ENCODE assay signal across 8 mouse cellular contexts in the genomic region with DNA sequence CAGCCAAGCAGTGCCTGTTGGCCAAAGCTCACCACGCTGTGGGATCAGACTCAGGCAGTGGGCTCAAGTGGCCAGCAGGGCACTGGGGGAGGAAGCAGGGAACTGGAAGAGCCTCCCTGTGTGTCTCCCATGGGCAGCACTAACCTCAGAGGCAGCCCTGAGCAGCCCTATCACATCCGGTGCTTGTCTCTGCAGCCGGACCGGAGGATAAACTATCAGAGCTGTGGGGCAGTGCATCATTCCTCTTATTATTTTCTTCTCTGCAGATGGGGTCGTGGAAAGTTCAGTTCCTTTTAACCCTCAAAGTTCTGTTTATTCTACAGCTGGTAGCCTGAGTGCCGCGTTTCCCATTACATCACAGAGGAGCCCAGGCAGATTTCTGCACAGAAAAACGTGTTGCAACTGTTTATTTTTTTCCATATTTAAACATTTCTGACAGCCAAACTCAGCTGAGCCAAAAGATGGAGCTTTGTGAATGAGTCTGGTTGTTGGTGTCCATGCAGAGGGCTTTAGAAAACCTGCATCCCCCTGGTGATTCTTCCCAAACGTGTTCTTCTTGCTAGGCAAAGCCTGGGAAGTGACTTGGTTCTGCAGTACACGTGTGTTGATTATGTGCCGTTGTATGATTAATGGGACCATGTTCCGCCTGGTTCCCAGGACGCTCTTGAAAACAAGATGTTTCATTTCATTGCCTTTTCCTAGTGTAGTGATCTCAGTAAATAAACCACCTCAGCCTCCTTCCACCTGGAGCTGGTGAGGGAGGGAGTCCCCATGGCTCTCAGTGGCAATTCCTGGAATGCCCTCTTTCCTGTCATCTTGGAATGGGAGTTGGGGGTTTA.
DNase-seq lines count a peak whose midpoint lies in the region; ATAC-seq and TF ChIP-seq lines count a peak whose summit lies in the region.

No protein-coding gene starts in this region.

- peak; percentile 50 for DNase-seq in Muller cell, postnatal 12 days (ENCODE audit: inconsistent ontology term)
- peak; percentile 55 to 56 for DNase-seq in kidney, postnatal 36 days
- DNase-seq in lung, postnatal 4 days: peak; percentile 79 to 91
- DNase-seq in urinary bladder, postnatal 25 days (ENCODE audit: low spot score): no peak
- DNase-seq in cerebellum, adult 2 months: no peak

- WGBS in heart, embryonic 16.5 days: 36% methylated on average over 13 of the region's 13 CpGs
- 69% methylated on average over 13 of the region's 13 CpGs for WGBS in cerebellum, adult 2 months
- WGBS in forebrain, embryonic 12.5 days: 75% methylated on average over 13 of the region's 13 CpGs

- TF ChIP-seq CTCF in cerebellum, adult 2 months (IDR thresholded peaks at IDR 0.05; ENCODE audit: borderline replicate concordance, insufficient read depth, low read depth, low read length): no peak

- H3K9ac ChIP-seq in heart, embryonic 16.5 days (ENCODE audit: low read length): peak overlapping the region; percentile 33; the same call in 1 of the 2 replicates
- H3K9ac ChIP-seq in forebrain, embryonic 12.5 days: no peak overlapping the region

- H3K36me3 ChIP-seq in heart, embryonic 16.5 days (ENCODE audit: control insufficient read depth, insufficient read depth): peaks cover 2% of the 10 kb centered on the region; the same call in 1 of the 2 replicates
- H3K36me3 ChIP-seq in forebrain, embryonic 12.5 days (replicated peaks): peaks cover 17% of the 10 kb centered on the region

- TF ChIP-seq POLR2A in cerebellum, adult 2 months (IDR thresholded peaks at IDR 0.05; ENCODE audit: borderline replicate concordance, insufficient read depth, low read length): no peak

- H3K9me3 ChIP-seq in heart, embryonic 16.5 days (replicated peaks; ENCODE audit: control insufficient read depth, low read length): no peaks in the 10 kb centered on the region
- H3K9me3 ChIP-seq in forebrain, embryonic 12.5 days: no peaks in the 10 kb centered on the region

- H3K27ac ChIP-seq in heart, embryonic 16.5 days (ENCODE audit: low read length): peak overlapping the region; percentile 92
- no peak overlapping the region for H3K27ac ChIP-seq in cerebellum, adult 2 months (ENCODE audit: insufficient read depth, low read length)
- H3K27ac ChIP-seq in forebrain, embryonic 12.5 days: no peak overlapping the region

- peaks cover 46% of the 10 kb centered on the region for H3K4me1 ChIP-seq in heart, embryonic 16.5 days (ENCODE audit: control insufficient read depth, insufficient read depth, low read length)
- H3K4me1 ChIP-seq in cerebellum, adult 2 months (ENCODE audit: control insufficient read depth, insufficient read depth, low read length): peaks cover 11% of the 10 kb centered on the region
- peaks cover 2% of the 10 kb centered on the region; the same call in 1 of the 2 replicates for H3K4me1 ChIP-seq in forebrain, embryonic 12.5 days

- peak; percentile 42; the same call in 1 of the 2 replicates for ATAC-seq in common myeloid progenitor, adult 5-6 weeks (replicated peaks; ENCODE audit: low read depth, poor library complexity, severe bottlenecking)
- ATAC-seq in heart, embryonic 16.5 days (replicated peaks; ENCODE audit: extremely low read depth, insufficient read depth, low FRiP score): peak; percentile 66
- no peak for ATAC-seq in forebrain, embryonic 12.5 days (ENCODE audit: low FRiP score)

- H3K4me2 ChIP-seq in heart, embryonic 16.5 days (ENCODE audit: low read depth, low read length): no peak overlapping the region
- no peak overlapping the region for H3K4me2 ChIP-seq in forebrain, embryonic 12.5 days

- H3K4me3 ChIP-seq in heart, embryonic 16.5 days (ENCODE audit: low read length): no peak overlapping the region
- no peak overlapping the region for H3K4me3 ChIP-seq in cerebellum, adult 2 months (replicated peaks; ENCODE audit: insufficient read depth, low read depth, low read length)
- no peak overlapping the region for H3K4me3 ChIP-seq in forebrain, embryonic 12.5 days (replicated peaks)

- H3K27me3 ChIP-seq in heart, embryonic 16.5 days (ENCODE audit: control insufficient read depth, insufficient read depth, low read length): no peaks in the 10 kb centered on the region
- H3K27me3 ChIP-seq in cerebellum, adult 2 months (ENCODE audit: control insufficient read depth, insufficient read depth, low read length): no peaks in the 10 kb centered on the region
- H3K27me3 ChIP-seq in forebrain, embryonic 12.5 days: no peaks in the 10 kb centered on the region

Comparison
In these comparisons a context has a peak if more than half of its experiments do, and no peak if none do; other contexts are left out.
1. DNase-seq: peak in Muller cell, postnatal 12 days (single experiment), kidney, postnatal 36 days (2 of 2) and lung, postnatal 4 days (2 of 2); none in urinary bladder, postnatal 25 days (single experiment) and cerebellum, adult 2 months (0 of 2).